Mouse (Mus musculus) thymus, adult 2 months (tissue): Measurements from ENCODE around the gene Tmem239.

Source experiments
- CTCF ChIP-seq: fragments of 200-500 bp; IDR thresholded peaks from 2 replicates; pipeline ENCODE4 v1.5.1; 2012; ENCODE audit warnings: mild to moderate bottlenecking, control low read depth, low read length, moderate library complexity, borderline replicate concordance; ENCODE audit not compliant: control insufficient read depth, poor library complexity, insufficient read depth; ENCODE audit errors: extremely low read depth
- POLR2A ChIP-seq: fragments of 200-500 bp; IDR thresholded peaks from 2 replicates; pipeline ENCODE4 v1.6.1; 2012; ENCODE audit warnings: mild to moderate bottlenecking, low read length, control low read depth, moderate library complexity; ENCODE audit not compliant: control insufficient read depth, poor library complexity, insufficient read depth; ENCODE audit errors: extremely low read depth

- TF ChIP-seq CTCF (no peak), POLR2A (no peak)
These were observed 25.9 kb downstream of the Tmem239 start for GRCm38 (mm10) chr2:130432157-130432556.
